Mouse (Mus musculus): ENCODE data around the gene Gm9. TPM values are rescaled to one million over a fixed set of nuclear protein-coding genes. Genes with fewer than 3 reads are reported as not detected.
"Not testable (repeated sequence)": the region's sequence is repeated elsewhere in the genome, so short reads cannot be mapped to it uniquely, and the experiment has no call there.

Gene Gm9
- not detected for total RNA-seq (2021)

- intact Hi-C loops (cut with DNase I): no loop called here
- DNase-seq: no peak
Measured at GRCm38 (mm10) chrX:37210941-37211340, at the start of gene Gm9. Gene Gm9, minus strand, starts transcription at chrX:37211041.

GRCm38 (mm10) chrX:37249619-37250018, 38.8 kb upstream of the Gm9 start, which contains the start of gene Rhox3a:
Gene Rhox3a, plus strand, starts transcription at chrX:37249919.
- intact Hi-C loops (cut with DNase I); DNase-seq: not testable (repeated sequence)

- intact Hi-C loops (cut with DNase I); DNase-seq: not testable (repeated sequence)
Measured at GRCm38 (mm10) chrX:37244676-37245075, 33.8 kb upstream of the Gm9 start, which contains the start of gene Rhox2a. Gene Rhox2a, plus strand, starts transcription at chrX:37244976.

- intact Hi-C loops (cut with DNase I); DNase-seq: not testable (repeated sequence)
Measured at GRCm38 (mm10) chrX:37222158-37222557, 11.3 kb upstream of the Gm9 start, which contains the start of gene Rhox1. Gene Rhox1, minus strand, starts transcription at chrX:37222258.

- intact Hi-C loops (cut with DNase I): no loop called here
- no peak for DNase-seq
Measured at GRCm38 (mm10) chrX:37198676-37199075, 12.2 kb downstream of the Gm9 start.

- intact Hi-C loops (cut with DNase I): no loop called here
- DNase-seq: peak; percentile 3
Measured at GRCm38 (mm10) chrX:37191744-37192379, 19.0 kb downstream of the Gm9 start.

GRCm38 (mm10) chrX:37191105-37191743, 19.6 kb downstream of the Gm9 start, which contains the start of the genes Ndufa1 and Rnf113a1:
Gene Ndufa1, minus strand, starts transcription at chrX:37191163.
Gene Rnf113a1, plus strand, starts transcription at chrX:37191245.
- intact Hi-C loops (cut with DNase I): no loop called here
- DNase-seq: peak; percentile 84

- DNase-seq: no peak
- intact Hi-C loops (cut with DNase I): no loop called here
Measured at GRCm38 (mm10) chrX:37190755-37191104, 20.1 kb downstream of the Gm9 start.

GRCm38 (mm10) chrX:37184401-37184800, 26.4 kb downstream of the Gm9 start:
- DNase-seq; intact Hi-C loops (cut with DNase I): not testable (repeated sequence)

GRCm38 (mm10) chrX:37168742-37169141, 42.1 kb downstream of the Gm9 start, which contains the start of gene Akap14:
Gene Akap14, minus strand, starts transcription at chrX:37168842.
- no peak for DNase-seq
- intact Hi-C loops (cut with DNase I): no loop called here

- DNase-seq: peak; percentile 12
- intact Hi-C loops (cut with DNase I): no loop called here
Measured at GRCm38 (mm10) chrX:37167085-37167484, 43.8 kb downstream of the Gm9 start.

GRCm38 (mm10) chrX:37163115-37163514, 47.7 kb downstream of the Gm9 start:
- intact Hi-C loops (cut with DNase I): no loop called here
- DNase-seq: no peak

- intact Hi-C loops (cut with DNase I): no loop called here
- no peak for DNase-seq
Measured at GRCm38 (mm10) chrX:37161169-37161568, 49.7 kb downstream of the Gm9 start.

Other genes starting within 250 kb of the Gm9 start
- 10 to 100 TPM; 91.6 to 96.5 TPM for gene Sept6, start 219.2 kb downstream of the Gm9 start, total RNA-seq (2021)
- gene Sowahd, start 162.2 kb downstream of the Gm9 start, total RNA-seq (2021): not detected
- gene Rpl39, start 125.6 kb downstream of the Gm9 start, total RNA-seq (2021): 100 to 1,000 TPM; 500 to 550 TPM
- gene Upf3b, start 100.7 kb downstream of the Gm9 start, total RNA-seq (2021): 10 to 100 TPM; 23.2 to 27.6 TPM
- 10 to 100 TPM; 19.8 to 25.8 TPM for gene Nkap, start 84.2 kb downstream of the Gm9 start, total RNA-seq (2021)
- under 1 TPM in 1 of 2 experiments, not detected in 1; 0.20 TPM for gene Akap14, start 42.2 kb downstream of the Gm9 start, total RNA-seq (2021)
- gene Ndufa1, start 19.9 kb downstream of the Gm9 start, total RNA-seq (2021): 100 to 1,000 TPM; 159 to 172 TPM
- gene Rnf113a1, start 19.8 kb downstream of the Gm9 start, total RNA-seq (2021): 1 to 10 TPM; 8.8 to 9.0 TPM
- gene Rhox1, start 11.2 kb upstream of the Gm9 start, total RNA-seq (2021): not detected
- gene Rhox2a, start 33.9 kb upstream of the Gm9 start, total RNA-seq (2021): not detected
- gene Rhox3a, start 38.9 kb upstream of the Gm9 start, total RNA-seq (2021): not detected
- gene Rhox4a, start 54.3 kb upstream of the Gm9 start, total RNA-seq (2021): not detected
- gene Rhox3a2, start 169.0 kb upstream of the Gm9 start, total RNA-seq (2021): not detected
- gene Rhox4a2, start 179.8 kb upstream of the Gm9 start, total RNA-seq (2021): not detected
- not detected for gene Rhox2b, start 201.0 kb upstream of the Gm9 start, total RNA-seq (2021)
- not detected for gene Rhox4b, start 221.5 kb upstream of the Gm9 start, total RNA-seq (2021)
- not detected for gene Rhox2c, start 242.6 kb upstream of the Gm9 start, total RNA-seq (2021)
- gene Rhox3c, start 247.5 kb upstream of the Gm9 start, total RNA-seq (2021): not detected